Mouse (Mus musculus) heart, adult 2 months (tissue): ENCODE measurements around the gene Nhlh2. TPM values are rescaled to one million over a fixed set of nuclear protein-coding genes. Genes with fewer than 3 reads are reported as not detected.
A peak's percentile ranks its signal among the peaks of the same experiment; 100 is the strongest.

Experiments
- DNase-seq, 2 experiments: peaks; one replicate each; pipeline ENCODE4 v3.0.0; 2021
- H3K27ac ChIP-seq: fragments of 200-600 bp; 2 replicates; pipeline ENCODE4 v1.8.1; 2022
- H3K27me3 ChIP-seq: fragments of 200-500 bp; 2 replicates; pipeline ENCODE4 v1.6.1; 2012; ENCODE audit warnings: mild to moderate bottlenecking, low read length, inconsistent platforms, mixed read lengths; ENCODE audit not compliant: control insufficient read depth, insufficient read depth
- H3K36me3 ChIP-seq: fragments of 200-500 bp; 2 replicates; pipeline ENCODE4 v1.6.1; 2012; ENCODE audit warnings: low read length, inconsistent platforms; ENCODE audit not compliant: control insufficient read depth, insufficient read depth
- H3K4me1 ChIP-seq: fragments of 200-500 bp; 2 replicates; pipeline ENCODE4 v1.6.1; 2011; ENCODE audit warnings: low read length; ENCODE audit not compliant: control insufficient read depth, insufficient read depth
- H3K4me3 ChIP-seq: fragments of 200-600 bp; 2 replicates; pipeline ENCODE4 v1.8.1; 2022
- H3K79me2 ChIP-seq: fragments of 200-500 bp; replicated peaks from 2 replicates; pipeline ENCODE4 v1.6.1; 2012; ENCODE audit warnings: mild to moderate bottlenecking, inconsistent platforms, low read length, moderate library complexity, mixed read lengths; ENCODE audit not compliant: control insufficient read depth, insufficient read depth
- H3K9ac ChIP-seq: fragments of 200-500 bp; 2 replicates; pipeline ENCODE4 v1.6.1; 2012; ENCODE audit warnings: low read depth, mild to moderate bottlenecking, control low read depth, inconsistent platforms, low read length, mixed read lengths
- CTCF ChIP-seq: fragments of 200-600 bp; IDR thresholded peaks from 2 replicates; pipeline ENCODE4 v1.8.1; 2022; ENCODE audit warnings: antibody characterized with exemption, mild to moderate bottlenecking, moderate library complexity
- EP300 ChIP-seq: fragments of 200-500 bp; IDR thresholded peaks from 2 replicates; pipeline ENCODE4 v1.6.1; 2011; ENCODE audit warnings: low read depth, low read length, control low read depth; ENCODE audit not compliant: insufficient read depth
- POLR2A ChIP-seq: fragments of 200-500 bp; IDR thresholded peaks from 2 replicates; pipeline ENCODE4 v1.6.1; 2011; ENCODE audit warnings: mild to moderate bottlenecking, low read depth, low read length, control low read depth; ENCODE audit not compliant: insufficient read depth
- WGBS: fragments of 180-500 bp; shearing (Covaris S2); methylation state at CpG from one replicate; pipeline ENCODE4 v1.1.7; 2018; 5-methylcytosine and 5-hydroxymethylcytosine counted together
- intact Hi-C: fragments of 180-260 bp; cut with DNase I; formaldehyde crosslinking; loops from one replicate; pipeline ENCODE4 v1.15.1; 2025
- polyA plus RNA-seq: library from polyadenylated mRNA; depleted of rRNA; stranded (reverse); fragments of >200 nt; gene quantifications from 2 replicates; pipeline ENCODE4 v1.2.3, GENCODE M21; 2012
- total RNA-seq, 2 experiments: library from RNA; stranded (reverse); gene quantifications; 2 replicates each; pipeline ENCODE4 v1.2.3; 2021

The Nhlh2 gene
- total and polyA plus RNA-seq, 3 experiments: not detected

DNA sequence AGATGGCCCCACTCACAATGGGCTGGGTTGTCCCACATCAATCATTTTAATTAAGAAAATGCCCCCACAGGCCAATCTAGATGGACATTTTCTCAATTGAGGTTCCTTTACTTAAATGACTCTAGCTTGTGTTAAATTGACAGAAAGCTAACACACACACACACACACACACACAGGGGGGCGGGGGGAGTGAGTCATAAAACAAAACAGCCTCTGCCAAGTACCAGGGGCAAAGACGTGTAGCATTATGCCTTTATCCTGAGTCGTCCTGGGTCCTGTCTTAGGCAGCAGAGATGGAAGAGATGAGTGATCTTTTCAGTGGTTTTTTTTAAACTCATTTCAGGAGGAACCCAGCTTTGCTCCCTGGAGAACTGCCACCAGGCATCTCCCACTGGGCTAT, 42.2 kb downstream of the Nhlh2 start:
- H3K9ac ChIP-seq: no peak overlapping the region
- no peaks in the 10 kb centered on the region for H3K27me3 ChIP-seq
- no peaks in the 10 kb centered on the region for H3K79me2 ChIP-seq
- 55% methylated on average over 3 of the region's 3 CpGs for WGBS
- TF ChIP-seq CTCF: no peak
- no peak for TF ChIP-seq EP300
- no peak for TF ChIP-seq POLR2A
- H3K27ac ChIP-seq: no peak overlapping the region
- no peak for DNase-seq
- no peaks in the 10 kb centered on the region for H3K4me1 ChIP-seq
- intact Hi-C loops: no loop called here
- no peaks in the 10 kb centered on the region for H3K36me3 ChIP-seq
- H3K4me3 ChIP-seq: no peak overlapping the region

DNA sequence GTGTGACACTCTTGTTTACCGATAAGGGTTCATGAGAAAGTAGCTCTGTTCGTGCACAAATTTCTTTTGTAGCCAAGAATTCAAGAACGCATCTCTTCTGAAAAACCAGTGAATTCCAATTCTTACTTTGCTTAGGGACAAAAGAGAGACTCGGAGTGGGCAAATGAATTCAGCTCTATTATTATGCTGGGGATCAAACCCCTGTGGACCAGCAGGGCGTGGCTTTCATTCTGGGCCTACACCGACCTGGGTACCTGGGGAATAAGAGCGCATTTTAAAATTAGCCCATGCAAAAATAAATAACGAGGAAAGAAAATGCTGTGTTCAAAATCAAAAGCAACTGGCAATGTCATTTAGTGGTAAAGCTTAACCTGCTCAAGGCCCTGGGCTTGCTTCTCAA, 43.4 kb downstream of the Nhlh2 start:
- Histone ChIP-seq H3K4me3 (no peak overlapping the region), H3K27ac (no peak overlapping the region), H3K36me3 (no peaks in the 10 kb centered on the region), H3K4me1 (no peaks in the 10 kb centered on the region), H3K79me2 (no peaks in the 10 kb centered on the region), H3K9ac (no peak overlapping the region), H3K27me3 (no peaks in the 10 kb centered on the region)
- no peak for DNase-seq
- WGBS: 62% methylated on average over 8 of the region's 8 CpGs
- TF ChIP-seq POLR2A: no peak
- no peak for TF ChIP-seq CTCF
- no peak for TF ChIP-seq EP300
- intact Hi-C loops: no loop called here

DNA sequence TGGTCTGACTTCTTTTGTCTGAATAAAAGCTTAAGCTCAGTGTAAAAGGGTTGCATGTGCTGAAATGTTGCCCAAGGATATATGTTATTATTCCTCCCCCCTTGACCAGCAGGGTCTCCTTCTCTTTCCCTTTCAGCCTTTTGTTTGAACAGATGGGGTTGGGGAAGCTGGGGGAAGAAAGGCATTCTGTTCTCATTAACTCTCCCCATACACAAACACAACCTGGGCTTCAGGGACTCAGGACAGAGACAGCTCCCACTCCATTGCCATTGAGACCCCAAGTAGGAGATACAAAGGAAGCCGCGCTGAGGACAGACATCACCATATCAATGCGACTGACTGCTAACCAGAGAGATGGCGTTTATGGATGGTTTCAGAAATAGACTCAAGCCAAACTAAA, 46.0 kb downstream of the Nhlh2 start:
- DNase-seq: no peak
- Histone ChIP-seq H3K36me3 (no peaks in the 10 kb centered on the region), H3K9ac (no peak overlapping the region), H3K4me3 (no peak overlapping the region), H3K27ac (no peak overlapping the region), H3K27me3 (no peaks in the 10 kb centered on the region), H3K79me2 (no peaks in the 10 kb centered on the region), H3K4me1 (no peaks in the 10 kb centered on the region)
- TF ChIP-seq CTCF (no peak), POLR2A (no peak), EP300 (no peak)
- intact Hi-C loops: no loop called here
- 77% methylated on average over 4 of the region's 4 CpGs for WGBS

DNA sequence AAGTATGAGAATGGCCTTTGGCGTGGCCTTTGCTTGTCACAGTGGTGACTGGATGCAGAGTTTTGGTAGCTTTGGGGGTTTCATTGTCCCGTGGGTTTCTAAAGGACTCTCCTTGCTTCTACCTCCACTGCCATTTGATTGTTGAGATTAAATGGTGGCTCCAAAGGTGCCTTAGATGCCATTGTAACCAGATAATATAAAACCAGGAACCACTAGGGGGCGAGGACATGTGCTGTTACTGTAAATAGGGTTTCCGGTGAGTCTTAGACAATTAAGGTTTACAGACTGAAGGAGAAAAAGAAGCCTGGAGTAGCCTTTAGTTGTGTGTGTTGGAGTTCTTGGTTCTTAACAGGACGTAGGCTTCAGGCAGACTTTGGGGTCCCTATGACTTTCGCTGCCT, 50.2 kb downstream of the Nhlh2 start:
- no peak for DNase-seq
- TF ChIP-seq EP300 (no peak), CTCF (peak; percentile 45), POLR2A (no peak)
- Histone ChIP-seq H3K36me3 (no peaks in the 10 kb centered on the region), H3K4me1 (peaks cover 1% of the 10 kb centered on the region; the same call in 1 of the 2 replicates), H3K27ac (no peak overlapping the region), H3K9ac (no peak overlapping the region), H3K79me2 (no peaks in the 10 kb centered on the region), H3K27me3 (no peaks in the 10 kb centered on the region), H3K4me3 (no peak overlapping the region)
- WGBS: 73% methylated on average over 6 of the region's 6 CpGs
- intact Hi-C loops: loop anchor here (5.0 kb wide), 1 partner anchor 163 kb away; no protein-coding TSS in a partner anchor

DNA sequence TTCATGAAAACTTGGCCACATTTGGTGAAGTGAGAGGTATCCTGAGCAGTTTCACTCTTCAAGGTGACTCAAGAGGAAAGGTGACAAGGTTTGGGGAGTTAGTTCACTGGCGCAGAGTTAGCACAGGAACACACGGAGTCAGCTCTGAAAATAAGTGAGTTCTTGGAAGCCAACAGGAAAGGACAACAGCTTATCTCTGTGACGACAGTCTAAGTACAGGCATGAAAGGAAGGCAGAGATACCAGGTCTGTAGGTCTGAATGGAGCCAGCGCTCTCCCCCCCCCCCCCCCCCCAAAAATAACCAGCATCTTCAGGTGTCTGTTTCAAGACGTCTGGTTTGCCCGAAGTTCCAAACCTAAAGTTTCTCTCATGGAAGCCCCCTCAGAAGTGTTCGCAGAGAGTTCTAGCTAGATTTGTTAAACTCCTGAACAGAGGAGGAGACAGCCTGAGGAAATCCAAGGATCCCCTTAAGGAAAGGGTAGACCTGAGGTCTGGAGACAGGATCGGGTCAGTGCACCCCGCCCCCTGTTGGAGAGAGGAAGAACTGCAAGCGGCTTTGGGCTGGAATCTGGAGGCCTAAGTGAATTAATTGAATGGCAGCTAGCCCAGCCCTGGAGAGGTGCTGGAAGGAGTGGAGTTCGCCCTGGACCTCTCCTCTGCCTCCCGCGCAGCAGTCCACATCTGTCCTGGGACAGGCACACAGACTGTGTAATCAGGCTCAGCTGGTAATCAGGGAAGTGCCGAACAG, 52.2 kb downstream of the Nhlh2 start:
- H3K4me3 ChIP-seq: no peak overlapping the region
- DNase-seq: peak; percentile 65 to 71
- peaks cover 1% of the 10 kb centered on the region; the same call in 1 of the 2 replicates for H3K4me1 ChIP-seq
- no peak overlapping the region for H3K27ac ChIP-seq
- H3K9ac ChIP-seq: no peak overlapping the region
- intact Hi-C loops: loop anchor here (5.0 kb wide), 1 partner anchor 165 kb away; no protein-coding TSS in a partner anchor
- H3K36me3 ChIP-seq: no peaks in the 10 kb centered on the region
- 0 out of 2 replicates have a peak, but pooled peaks have one; percentile 5 for TF ChIP-seq EP300
- TF ChIP-seq POLR2A: no peak
- peak; percentile 94 for TF ChIP-seq CTCF
- H3K27me3 ChIP-seq: no peaks in the 10 kb centered on the region
- 19% methylated on average over 14 of the region's 14 CpGs for WGBS
- H3K79me2 ChIP-seq: no peaks in the 10 kb centered on the region

DNA sequence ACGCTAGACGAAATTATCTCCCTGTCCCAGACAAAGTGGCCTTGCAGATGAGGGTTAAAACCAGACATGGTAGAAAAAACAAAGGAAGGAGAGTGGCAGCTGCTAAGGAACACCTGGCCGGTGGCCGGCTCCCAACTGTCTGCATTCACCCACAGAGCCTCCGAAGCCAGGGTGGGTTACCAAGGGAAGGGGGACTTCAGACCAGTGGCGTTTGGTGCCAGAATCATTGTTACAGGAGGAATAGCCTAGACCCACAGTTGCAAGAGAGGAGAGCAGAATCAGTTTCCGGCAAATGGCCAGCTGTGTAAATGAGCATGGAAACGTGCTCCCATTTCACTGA, 52.8 kb downstream of the Nhlh2 start:
- H3K27ac ChIP-seq: no peak overlapping the region
- no peaks in the 10 kb centered on the region for H3K36me3 ChIP-seq
- no peak overlapping the region for H3K4me3 ChIP-seq
- H3K79me2 ChIP-seq: no peaks in the 10 kb centered on the region
- TF ChIP-seq EP300 (no peak), POLR2A (no peak), CTCF (no peak)
- WGBS: 25% methylated on average over 8 of the region's 8 CpGs
- intact Hi-C loops: loop anchor here (5.0 kb wide), 1 partner anchor 165 kb away; no protein-coding TSS in a partner anchor
- H3K27me3 ChIP-seq: no peaks in the 10 kb centered on the region
- DNase-seq: no peak
- peaks cover 1% of the 10 kb centered on the region; the same call in 1 of the 2 replicates for H3K4me1 ChIP-seq
- H3K9ac ChIP-seq: no peak overlapping the region
